Mouse (Mus musculus) heart, postnatal 0 days (tissue): ENCODE measurements around the gene 4933415A04Rik. TPM values are rescaled to one million over a fixed set of nuclear protein-coding genes. Genes with fewer than 3 reads are reported as not detected.
A peak's percentile ranks its signal among the peaks of the same experiment; 100 is the strongest.

Source experiments
- ATAC-seq: fragments of 200-750 bp; cut with Nextera tagmentation; 2 replicates; pipeline ENCODE4 v1.8.0; 2017; ENCODE audit warnings: low read depth, moderate number of reproducible peaks, moderate library complexity; ENCODE audit not compliant: insufficient read depth
- DNase-seq: peaks from one replicate; pipeline ENCODE4 v3.0.0-alpha.2; 2016; ENCODE audit warnings: low spot score
- H3K27ac ChIP-seq: fragments of 300-500 bp; sonication (generic); 2 replicates; pipeline ENCODE4 v1.5.1; 2014; ENCODE audit warnings: low read depth, mild to moderate bottlenecking
- H3K27me3 ChIP-seq: fragments of 300-500 bp; sonication (generic); 2 replicates; pipeline ENCODE4 v1.6.1; 2014; ENCODE audit warnings: low read length, mixed read lengths; ENCODE audit not compliant: control insufficient read depth, insufficient read depth
- H3K36me3 ChIP-seq: fragments of 300-500 bp; sonication (generic); replicated peaks from 2 replicates; pipeline ENCODE4 v1.6.1; 2014; ENCODE audit warnings: low read length, mixed read lengths; ENCODE audit not compliant: control insufficient read depth, insufficient read depth
- H3K4me1 ChIP-seq: fragments of 300-500 bp; sonication (generic); 2 replicates; pipeline ENCODE4 v1.6.1; 2014; ENCODE audit warnings: antibody characterized with exemption; ENCODE audit not compliant: control insufficient read depth, insufficient read depth
- H3K4me2 ChIP-seq: fragments of 300-500 bp; sonication (generic); 2 replicates; pipeline ENCODE4 v1.6.1; 2014; ENCODE audit warnings: low read depth, mild to moderate bottlenecking, low read length, moderate library complexity
- H3K4me3 ChIP-seq: fragments of 300-500 bp; sonication (generic); 2 replicates; pipeline ENCODE4 v1.5.1; 2014; ENCODE audit warnings: low read depth, low read length
- H3K9ac ChIP-seq: fragments of 300-500 bp; sonication (generic); replicated peaks from 2 replicates; pipeline ENCODE4 v1.6.1; 2014; ENCODE audit warnings: low read depth, low read length, mixed read lengths
- H3K9me3 ChIP-seq: fragments of 300-500 bp; sonication (generic); replicated peaks from 2 replicates; pipeline ENCODE4 v1.6.1; 2016; ENCODE audit warnings: low read length; ENCODE audit not compliant: control insufficient read depth
- CTCF ChIP-seq: IDR thresholded peaks from 2 replicates; pipeline ENCODE4 v1.5.1; 2016; ENCODE audit warnings: antibody characterized with exemption, control low read depth, low read depth
- EP300 ChIP-seq: IDR thresholded peaks from 2 replicates; pipeline ENCODE4 v1.6.1; 2016; ENCODE audit warnings: antibody characterized with exemption, low read depth
- WGBS: fragments of 180-500 bp; shearing (Covaris S2); extraction: QIAGEN DNeasy Blood & Tissue Kit; methylation state at CpG from one replicate; pipeline ENCODE4 v1.1.7; 2014; 5-methylcytosine and 5-hydroxymethylcytosine counted together
- polyA plus RNA-seq: library from polyadenylated mRNA; unstranded; fragments of >200 nt; fragmentation: Nextera tagmentation; extraction: Ambion mirVana; gene quantifications from 2 replicates; pipeline ENCODE4 v1.2.1, GENCODE M21; 2015
- total RNA-seq: library from RNA; depleted of rRNA; stranded (reverse); fragments of >200 nt; gene quantifications from 2 replicates; pipeline ENCODE4 v1.2.3, GENCODE M21; 2014; ENCODE audit warnings: low replicate concordance; rRNA removed

Gene 4933415A04Rik
- total RNA-seq, result 0.08 and 1.0 TPM in 2 replicates
- 4.8 and 5.5 TPM in 2 replicates for polyA plus RNA-seq

DNA sequence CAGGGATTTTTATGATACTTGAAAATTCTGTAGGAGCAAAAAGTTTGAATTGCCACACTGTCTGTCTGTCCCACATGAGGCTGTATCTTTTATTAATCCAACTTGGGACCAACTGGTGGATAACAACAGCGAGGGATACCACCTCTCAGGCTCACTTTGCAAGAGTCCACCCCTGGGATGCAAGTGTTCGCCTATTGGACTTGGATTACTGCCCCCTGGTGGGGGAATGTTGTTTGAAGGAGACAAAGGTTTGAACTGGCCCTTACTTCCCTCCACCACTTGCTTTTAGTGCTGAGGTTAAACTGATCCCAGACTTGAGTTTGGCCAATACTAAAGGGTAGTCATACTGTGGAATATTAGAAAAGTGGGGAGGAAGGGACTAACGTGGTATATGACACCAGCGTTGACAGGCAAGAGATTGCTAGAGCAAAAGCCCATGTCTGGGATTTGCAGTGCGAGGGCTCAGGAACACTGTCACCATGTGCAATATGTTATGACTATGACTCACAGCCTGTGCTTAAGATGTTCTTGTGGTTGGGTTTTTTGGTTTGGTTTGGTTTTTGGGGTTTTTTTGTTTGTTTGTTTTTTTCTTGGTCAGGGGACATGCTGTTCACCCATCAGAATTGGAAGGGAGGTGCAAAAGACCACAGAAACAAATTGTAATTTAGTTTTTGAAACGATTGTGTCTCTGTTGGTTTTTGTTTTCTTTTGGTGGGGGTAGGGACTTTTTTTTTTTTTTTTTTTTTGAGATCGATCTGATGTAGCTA is at the start of gene 4933415A04Rik:
4933415A04Rik (plus strand) TSS at position 717 of the 767 bp plus-strand sequence.
- H3K4me2 ChIP-seq, result no peak within 1 kb of the TSS
- TF ChIP-seq EP300 (no peak), CTCF (peak; percentile 77)
- no peak within 1 kb of the TSS for H3K4me3 ChIP-seq
- no peaks in the 10 kb centered on the region for H3K27me3 ChIP-seq
- no peak within 1 kb of the TSS for H3K27ac ChIP-seq
- no peaks in the 10 kb centered on the region for H3K9me3 ChIP-seq
- ATAC-seq (peak; percentile 74), DNase-seq (peak; percentile 84)
- WGBS, result 57% methylated on average over 7 of the region's 7 CpGs
- H3K36me3 ChIP-seq, result peaks cover 43% of the 10 kb centered on the region
- H3K9ac ChIP-seq, result no peak within 1 kb of the TSS
- no peaks in the 10 kb centered on the region for H3K4me1 ChIP-seq

- Histone ChIP-seq H3K27me3 (no peaks in the 10 kb centered on the region), H3K4me3 (no peak overlapping the region), H3K9ac (no peak overlapping the region), H3K9me3 (no peaks in the 10 kb centered on the region), H3K4me1 (peaks cover 18% of the 10 kb centered on the region), H3K27ac (no peak overlapping the region), H3K36me3 (peaks cover 38% of the 10 kb centered on the region), H3K4me2 (no peak overlapping the region)
- WGBS, result 79% methylated on average over 6 of the region's 6 CpGs
- no peak for TF ChIP-seq CTCF
- TF ChIP-seq EP300, result no peak
- ATAC-seq (no peak), DNase-seq (no peak)
Measured at GRCm38 (mm10) chr11:43537074-43537473, 49.8 kb upstream of the 4933415A04Rik start.

- no peak overlapping the region for H3K4me3 ChIP-seq
- H3K36me3 ChIP-seq, result peaks cover 21% of the 10 kb centered on the region
- WGBS, result 25% methylated on average over 6 of the region's 6 CpGs
- no peaks in the 10 kb centered on the region for H3K27me3 ChIP-seq
- H3K9ac ChIP-seq, result no peak overlapping the region; the same call in 1 of the 2 replicates
- H3K4me1 ChIP-seq, result peaks cover 27% of the 10 kb centered on the region
- no peak overlapping the region for H3K27ac ChIP-seq
- no peak for DNase-seq
- H3K4me2 ChIP-seq, result no peak overlapping the region
- H3K9me3 ChIP-seq, result no peaks in the 10 kb centered on the region
- TF ChIP-seq EP300 (no peak), CTCF (no peak)
- no peak for ATAC-seq
Measured at GRCm38 (mm10) chr11:43539863-43540262, 47.0 kb upstream of the 4933415A04Rik start.

- H3K27ac ChIP-seq, result no peak overlapping the region
Measured at GRCm38 (mm10) chr11:43543711-43544466, 43.0 kb upstream of the 4933415A04Rik start.

GRCm38 (mm10) chr11:43544819-43545218 is 42.0 kb upstream of the 4933415A04Rik start:
- Histone ChIP-seq H3K9ac (no peak overlapping the region), H3K27ac (peak overlapping the region; percentile 16; the same call in 1 of the 2 replicates), H3K4me1 (peaks cover 58% of the 10 kb centered on the region)

More at GRCm38 (mm10) chr11:43543711-43544466, 43.0 kb upstream of the 4933415A04Rik start:
- TF ChIP-seq EP300 (no peak), CTCF (no peak)
- Histone ChIP-seq H3K9ac (no peak overlapping the region), H3K27me3 (no peaks in the 10 kb centered on the region), H3K36me3 (no peaks in the 10 kb centered on the region), H3K4me3 (no peak overlapping the region), H3K9me3 (no peaks in the 10 kb centered on the region), H3K4me2 (no peak overlapping the region), H3K4me1 (peaks cover 51% of the 10 kb centered on the region)
- DNase-seq (no peak), ATAC-seq (no peak)
- 50% methylated on average over 15 of the region's 15 CpGs for WGBS

More at GRCm38 (mm10) chr11:43544819-43545218, 42.0 kb upstream of the 4933415A04Rik start:
- Histone ChIP-seq H3K9me3 (no peaks in the 10 kb centered on the region), H3K4me2 (no peak overlapping the region), H3K27me3 (no peaks in the 10 kb centered on the region), H3K36me3 (no peaks in the 10 kb centered on the region), H3K4me3 (no peak overlapping the region)
- TF ChIP-seq CTCF (no peak), EP300 (no peak)
- DNase-seq (no peak), ATAC-seq (no peak)
- 44% methylated on average over 7 of the region's 7 CpGs for WGBS
